Mouse (Mus musculus): ENCODE results near the gene Myo18a.

Gene Myo18a

DNA sequence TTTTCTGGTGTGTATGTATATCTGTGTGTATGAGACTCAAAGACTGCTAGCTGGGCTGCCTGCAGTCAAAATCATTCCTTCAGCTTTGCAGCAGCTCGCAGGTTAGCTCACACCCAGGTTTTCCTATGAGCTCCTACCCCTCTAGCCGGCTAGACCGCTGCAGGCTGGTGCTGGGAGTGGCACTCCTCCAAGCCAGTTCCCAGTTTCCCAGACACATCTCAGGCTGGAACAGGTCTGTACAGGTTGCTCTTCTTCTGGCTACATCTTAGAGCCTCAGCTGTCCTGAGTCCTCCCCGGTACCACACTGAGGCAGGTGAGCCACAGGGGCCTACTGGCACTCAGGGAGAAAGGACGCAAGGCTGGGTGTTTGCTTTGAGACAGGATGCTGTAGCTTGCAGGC lies 74.8 kb downstream of the Myo18a start:
- DNase-seq (ENCODE audit: low spot score), result no peak

DNA sequence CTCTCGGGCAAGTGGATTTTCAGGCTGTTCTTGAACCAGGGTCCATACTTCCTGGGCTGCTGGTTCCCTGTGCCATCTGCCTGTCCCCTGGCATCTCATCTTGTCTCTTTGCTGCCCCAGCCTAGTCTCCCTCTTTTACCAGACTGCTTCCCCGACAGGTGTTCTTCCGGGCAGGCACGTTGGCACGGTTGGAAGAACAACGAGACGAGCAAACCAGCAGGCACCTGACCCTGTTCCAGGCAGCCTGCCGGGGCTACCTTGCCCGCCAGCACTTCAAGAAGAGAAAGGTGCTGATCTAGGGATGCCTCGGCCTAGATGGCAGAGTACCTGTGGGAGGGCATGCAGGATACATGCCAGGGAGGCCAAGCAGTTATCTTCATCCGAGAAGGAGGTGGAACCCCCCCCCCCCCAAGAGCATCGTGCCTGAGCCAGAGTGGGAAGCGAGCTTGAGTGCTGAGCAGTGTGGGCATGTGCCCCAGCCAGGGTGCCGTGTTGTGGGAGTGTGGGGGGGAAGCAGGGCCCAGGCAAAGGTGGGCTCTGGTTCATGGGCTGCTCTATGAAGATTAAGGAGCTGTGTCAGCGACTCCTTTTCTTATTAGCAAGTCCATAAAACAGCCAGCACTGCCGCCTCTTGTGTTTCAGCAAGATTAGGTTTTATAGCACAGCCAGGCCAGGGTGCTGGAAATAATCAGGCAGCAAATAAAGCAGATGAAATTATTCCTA lies 77.6 kb downstream of the Myo18a start:
- no peak for DNase-seq (ENCODE audit: low spot score)

DNA sequence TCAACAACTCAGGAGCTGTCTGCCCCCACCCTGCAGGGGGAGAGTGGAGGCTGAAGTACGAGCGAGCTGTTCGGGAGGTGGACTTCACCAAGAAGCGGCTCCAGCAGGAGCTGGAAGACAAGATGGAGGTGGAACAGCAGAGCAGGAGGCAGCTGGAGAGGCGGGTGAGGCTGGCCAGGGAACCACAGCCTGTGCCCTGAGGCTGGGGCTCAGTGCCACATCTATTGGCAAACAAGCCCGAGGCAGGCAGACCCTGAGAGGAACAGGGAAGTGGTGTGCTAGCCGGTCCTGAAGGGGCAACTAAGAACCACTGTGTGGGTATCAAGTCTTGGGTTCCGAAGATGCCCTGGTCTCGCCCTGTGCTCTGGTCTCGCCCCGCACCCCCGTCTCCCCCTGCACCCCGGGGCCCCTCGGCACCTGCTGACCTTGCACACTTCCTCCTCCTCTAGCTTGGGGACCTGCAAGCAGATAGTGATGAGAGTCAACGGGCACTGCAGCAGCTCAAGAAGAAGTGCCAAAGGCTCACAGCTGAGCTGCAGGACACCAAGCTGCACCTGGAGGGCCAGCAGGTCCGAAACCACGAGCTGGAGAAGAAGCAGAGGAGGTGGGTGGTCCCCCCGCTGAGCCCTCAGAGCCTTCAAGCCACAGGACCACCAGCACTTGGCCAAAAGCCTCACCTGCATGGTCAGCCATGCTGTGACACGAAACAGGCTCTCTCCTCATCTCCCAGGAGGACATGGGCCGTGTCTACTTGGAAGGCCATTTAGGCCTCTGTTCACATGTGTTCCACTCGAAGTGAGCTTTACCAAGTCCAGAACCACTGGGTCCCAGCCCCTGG lies 80.2 kb downstream of the Myo18a start:
- DNase-seq (ENCODE audit: low spot score), result no peak

DNA sequence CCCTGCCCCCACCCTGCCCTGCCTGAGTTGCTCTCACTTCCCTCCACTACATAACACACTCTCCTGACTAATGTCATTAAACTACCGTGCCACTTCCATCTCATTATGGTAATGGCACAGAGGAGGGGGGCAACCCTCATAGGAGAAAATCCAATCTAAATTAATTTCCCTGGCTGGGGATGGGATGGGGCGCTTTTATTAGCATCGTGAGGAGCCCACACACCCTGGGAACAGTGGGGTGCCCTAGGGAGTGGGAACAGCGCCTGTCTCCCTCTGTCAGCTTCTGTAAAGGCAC lies 80.8 kb downstream of the Myo18a start:
- DNase-seq (ENCODE audit: low spot score), result no peak

DNA sequence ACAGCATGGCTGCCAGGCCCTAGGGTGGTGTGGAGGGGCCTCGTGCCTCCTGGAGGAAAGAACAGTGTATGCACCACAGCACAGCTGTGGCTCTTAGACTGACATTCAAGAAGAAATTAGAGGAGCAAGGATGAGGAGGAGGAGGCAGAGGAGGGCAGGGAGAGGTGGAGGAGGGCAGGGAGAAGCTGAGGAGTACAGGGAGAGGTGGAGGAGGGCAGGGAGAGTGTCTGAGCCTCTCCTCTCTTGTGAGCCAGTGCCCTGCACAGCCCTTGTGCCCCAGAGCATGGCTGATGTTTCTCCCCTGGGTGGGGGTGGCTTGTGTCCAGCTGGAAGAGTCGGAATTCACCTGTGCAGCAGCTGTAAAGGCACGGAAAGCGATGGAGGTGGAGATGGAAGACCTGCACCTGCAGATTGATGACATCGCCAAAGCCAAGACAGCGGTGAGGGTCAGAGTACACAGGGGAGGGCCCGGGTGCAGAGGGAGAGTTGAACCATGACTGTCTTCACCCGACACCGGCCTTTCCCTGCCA lies 84.6 kb downstream of the Myo18a start:
- DNase-seq (ENCODE audit: low spot score), result no peak

DNA sequence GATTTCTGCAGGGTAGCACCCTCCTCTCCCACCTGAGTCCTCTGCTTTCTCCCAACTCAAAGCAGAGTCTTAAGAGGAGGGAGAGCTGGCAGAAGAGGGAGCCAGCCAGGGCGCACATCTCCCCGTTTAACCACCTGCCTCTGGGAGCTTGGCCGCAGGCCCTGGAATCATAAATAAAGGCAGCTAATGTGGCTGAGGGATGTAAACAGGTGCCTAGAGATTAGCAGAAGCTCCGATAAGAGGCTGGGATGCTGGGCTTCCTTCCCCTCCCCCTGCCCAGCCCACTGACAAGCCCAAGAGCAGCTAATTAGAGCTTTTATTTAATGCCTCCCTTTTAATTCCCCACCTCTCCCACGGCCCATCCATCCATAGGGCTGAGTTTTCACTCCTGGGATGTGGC lies 85.1 kb downstream of the Myo18a start:
- no peak for DNase-seq (ENCODE audit: low spot score)

DNA sequence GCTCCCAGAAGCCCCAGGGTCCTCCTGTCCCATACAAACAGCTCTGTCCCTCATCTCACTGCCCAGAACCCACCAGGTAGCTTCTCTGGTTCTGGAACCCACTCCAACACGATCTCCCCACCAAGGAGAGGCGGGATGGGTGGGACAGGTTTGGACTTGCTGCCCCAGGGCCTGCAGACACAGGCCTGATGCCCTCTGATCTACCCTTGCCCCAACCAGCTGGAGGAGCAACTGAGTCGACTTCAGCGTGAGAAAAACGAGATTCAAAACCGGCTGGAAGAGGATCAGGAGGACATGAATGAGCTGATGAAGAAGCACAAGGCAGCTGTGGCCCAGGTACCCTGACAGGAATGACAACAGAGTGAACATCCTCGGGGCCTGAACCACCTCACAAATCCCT lies 86.1 kb downstream of the Myo18a start:
- no peak for DNase-seq (ENCODE audit: low spot score)

DNA sequence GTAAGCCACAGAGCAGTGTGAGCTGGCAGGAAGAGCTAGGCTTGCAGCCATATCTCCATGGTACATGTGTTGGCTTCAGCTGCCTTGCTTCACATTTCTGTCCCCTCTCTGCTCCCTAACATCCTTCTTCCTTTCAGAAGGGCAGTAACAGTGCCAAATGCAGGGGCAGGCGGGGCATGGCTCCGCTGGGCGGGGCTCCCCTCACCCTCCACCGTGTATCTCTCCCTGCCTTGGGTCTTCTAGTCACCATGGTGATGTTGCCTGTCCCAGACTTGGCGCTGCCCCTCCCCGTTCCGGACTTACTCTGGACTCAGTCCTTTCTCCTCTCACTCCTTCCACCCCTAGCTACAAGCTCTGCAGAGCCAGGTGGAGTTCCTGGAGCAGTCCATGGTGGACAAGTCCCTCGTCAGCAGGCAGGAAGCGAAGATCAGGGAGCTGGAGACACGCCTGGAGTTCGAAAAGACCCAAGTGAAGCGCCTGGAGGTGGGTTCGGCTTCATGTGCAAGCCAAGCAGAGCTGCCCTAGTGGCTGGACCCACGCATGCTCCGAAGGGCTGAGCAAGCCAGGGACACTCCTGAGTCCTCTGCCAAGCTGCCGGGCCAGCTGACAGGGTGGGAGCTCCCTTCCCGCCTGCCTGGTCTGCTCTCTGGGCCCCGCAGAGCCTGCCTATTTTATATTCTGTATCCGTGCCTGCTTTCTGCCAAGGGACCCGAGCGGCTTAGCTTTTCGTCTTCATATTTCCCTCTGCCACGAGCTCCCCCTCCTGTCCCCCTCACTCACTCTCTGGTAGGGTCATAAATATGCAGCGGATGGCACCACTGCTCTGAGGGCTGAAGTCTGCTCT lies 87.6 kb downstream of the Myo18a start:
- no peak for DNase-seq (ENCODE audit: low spot score)

DNA sequence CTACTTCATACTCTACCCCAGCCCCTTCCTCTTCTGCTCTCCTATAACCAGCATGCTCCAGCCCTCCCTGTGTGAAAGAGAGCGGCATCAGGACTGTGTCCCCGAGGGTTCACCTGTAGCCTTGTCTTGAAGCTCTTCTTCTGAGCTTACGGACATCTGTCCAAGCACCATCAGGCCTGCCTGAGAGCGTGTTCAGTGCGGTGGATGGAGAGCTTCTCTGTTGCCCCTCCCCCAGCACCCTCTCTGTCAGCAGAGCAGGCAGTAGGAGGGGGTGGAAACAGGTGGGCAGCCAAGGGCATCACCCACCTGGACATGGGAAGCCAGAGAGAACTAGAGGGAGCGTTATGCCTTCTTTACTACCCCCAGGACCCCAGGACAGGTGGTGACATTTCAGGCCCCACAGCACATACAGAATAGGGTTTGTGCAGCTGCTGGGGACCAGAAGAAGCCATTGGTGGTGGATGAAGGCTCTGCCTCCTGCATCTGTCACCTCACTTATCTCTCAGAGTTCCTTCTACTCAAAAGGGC lies 88.5 kb downstream of the Myo18a start:
- DNase-seq (ENCODE audit: low spot score), result no peak

DNA sequence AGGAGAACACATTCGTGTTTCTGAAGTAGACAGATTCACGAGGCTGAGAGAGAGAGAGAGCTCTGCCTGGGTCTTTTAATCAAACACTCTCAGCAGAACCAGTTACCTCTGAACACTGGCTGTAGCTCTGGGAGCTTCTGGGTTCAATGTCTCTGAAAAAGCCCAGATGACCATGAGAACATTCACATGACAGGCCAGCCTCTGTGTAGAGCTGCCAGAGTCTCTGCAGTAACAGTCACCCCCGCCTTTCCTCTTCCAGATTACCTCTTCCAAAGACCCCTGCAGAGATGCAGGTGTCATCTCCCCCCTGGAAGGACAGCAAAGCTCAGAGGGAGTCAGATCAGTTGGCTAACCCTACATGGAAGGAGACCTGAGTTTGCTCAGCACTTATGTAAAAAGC lies 89.1 kb downstream of the Myo18a start:
- no peak for DNase-seq (ENCODE audit: low spot score)

DNA sequence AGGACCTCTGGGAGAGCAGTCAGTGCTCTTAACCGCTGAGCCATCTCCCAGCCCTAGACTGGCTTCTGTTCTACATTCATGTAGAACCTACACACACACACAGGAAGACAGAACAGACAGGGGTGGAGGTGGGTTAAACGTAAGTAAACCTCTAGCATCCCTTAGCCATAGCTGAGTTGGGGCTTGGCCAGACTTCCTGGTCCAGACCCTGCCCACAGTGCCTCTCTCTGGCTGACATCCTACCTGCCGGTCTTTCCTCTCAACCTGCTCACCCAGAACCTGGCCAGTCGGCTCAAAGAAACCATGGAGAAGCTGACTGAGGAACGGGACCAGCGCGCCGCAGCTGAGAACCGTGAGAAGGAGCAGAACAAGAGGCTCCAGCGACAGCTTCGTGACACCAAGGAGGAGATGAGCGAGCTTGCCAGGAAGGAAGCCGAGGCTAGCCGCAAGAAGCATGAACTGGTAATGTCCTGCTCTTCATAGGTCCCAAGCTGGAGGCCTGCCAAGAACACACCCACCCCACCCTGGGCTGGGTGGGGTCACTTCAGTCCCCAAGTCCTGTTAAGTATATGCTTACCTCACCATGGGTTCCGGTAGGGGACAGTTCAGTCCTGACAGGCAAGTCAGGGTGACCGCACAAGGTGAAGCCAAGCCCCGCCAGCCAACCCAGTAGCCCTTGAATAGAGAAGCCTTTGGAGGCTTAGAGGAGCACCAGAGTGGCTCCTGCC lies 90.1 kb downstream of the Myo18a start:
- no peak for DNase-seq (ENCODE audit: low spot score)

DNA sequence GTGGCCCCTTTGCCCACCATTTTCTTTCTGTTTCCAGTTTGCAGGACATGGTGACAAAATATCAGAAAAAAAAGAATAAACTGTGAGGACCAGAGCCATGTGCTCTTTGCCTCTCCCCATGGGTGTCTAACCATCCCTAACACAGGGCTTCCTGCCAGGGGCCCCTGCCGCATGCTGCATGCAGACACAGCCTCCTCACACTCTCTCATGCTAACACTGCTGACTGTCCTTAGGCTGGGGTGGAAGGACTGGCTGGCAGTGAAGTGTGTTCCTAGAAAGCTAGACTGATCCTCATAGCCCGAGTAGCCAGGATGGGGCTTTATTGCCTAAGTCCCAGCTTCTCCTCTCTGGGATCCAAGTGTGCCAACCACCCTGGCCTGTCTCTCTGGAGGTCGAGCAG lies 91.6 kb downstream of the Myo18a start:
- DNase-seq (ENCODE audit: low spot score), result no peak

DNA sequence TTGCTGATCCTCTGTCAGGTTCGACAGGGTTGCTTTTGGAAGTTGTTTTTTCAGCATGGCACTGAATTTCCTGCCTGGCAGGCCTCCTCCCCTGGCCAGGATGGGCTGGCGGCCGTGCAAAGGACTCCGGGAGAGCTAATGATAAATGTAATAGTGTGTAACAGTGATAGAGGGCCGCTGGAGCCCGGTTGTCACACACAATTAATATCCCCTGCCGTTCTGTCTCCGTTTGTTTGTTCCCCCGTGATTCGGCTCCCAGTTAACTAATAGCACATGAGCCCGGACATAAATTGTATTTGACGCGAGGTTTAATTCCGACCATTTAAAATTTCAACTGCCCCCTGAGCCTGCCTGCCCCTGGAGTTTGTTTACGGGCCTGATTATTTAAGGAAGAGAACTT lies 92.3 kb downstream of the Myo18a start:
- DNase-seq (ENCODE audit: low spot score), result no peak

DNA sequence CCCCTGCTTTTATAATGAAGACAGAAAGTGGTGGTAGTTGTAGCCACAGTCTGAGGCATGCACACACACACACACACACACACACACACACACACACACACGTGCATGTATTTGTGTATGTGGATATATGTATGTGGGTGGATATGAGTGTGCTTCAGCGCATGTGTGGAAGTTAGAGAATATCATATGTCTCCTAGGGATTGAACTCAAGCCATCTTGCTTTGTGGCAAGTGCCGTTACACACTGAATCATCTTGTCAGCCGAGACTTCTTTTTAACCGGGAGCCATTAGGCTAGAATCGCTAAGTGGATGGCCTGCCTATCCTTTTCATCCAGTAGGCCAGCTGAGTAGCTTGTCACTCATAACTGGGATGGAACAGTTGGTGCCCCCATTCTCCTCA lies 94.0 kb downstream of the Myo18a start:
- no peak for DNase-seq (ENCODE audit: low spot score)

DNA sequence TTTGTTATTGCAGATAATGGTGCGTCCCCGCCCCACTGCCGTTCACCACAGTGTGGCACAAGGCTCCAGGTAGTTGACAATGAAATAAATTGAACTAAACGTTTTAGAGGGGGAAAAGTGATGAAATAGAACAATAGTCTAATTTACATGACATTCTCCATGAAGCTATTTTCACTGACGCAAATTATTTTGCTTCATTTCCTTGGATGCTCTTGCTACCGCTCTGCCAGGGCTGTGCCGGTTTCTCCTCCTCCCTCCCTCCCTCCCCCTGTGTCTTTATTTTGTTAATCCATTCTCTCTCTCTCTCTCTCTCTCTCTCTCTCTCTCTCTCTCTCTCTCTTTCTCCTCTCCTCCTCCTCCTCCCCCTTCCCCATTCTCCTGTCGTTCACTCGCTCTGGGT lies 95.5 kb downstream of the Myo18a start:
- DNase-seq (ENCODE audit: low spot score), result no peak

DNA sequence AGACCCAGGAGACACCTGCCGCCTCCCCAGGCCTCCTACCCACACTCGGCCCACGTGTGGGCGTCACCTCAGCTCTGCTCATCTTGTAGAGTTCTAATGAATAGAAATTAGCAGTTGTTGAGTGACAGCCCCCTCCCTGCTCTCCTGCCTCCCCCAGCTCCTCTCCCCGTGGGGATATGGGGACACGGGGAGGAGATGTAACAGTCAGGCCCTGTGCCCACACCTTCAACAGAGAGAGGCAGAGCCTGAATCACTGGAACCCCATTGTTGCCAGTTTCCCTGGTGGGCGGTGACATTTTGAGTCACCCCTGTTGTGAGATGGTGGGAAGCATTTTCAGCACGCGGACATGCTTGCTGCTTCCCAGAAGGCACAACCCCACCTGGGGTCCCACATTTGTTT lies 97.9 kb downstream of the Myo18a start:
- DNase-seq (ENCODE audit: low spot score), result no peak

DNA sequence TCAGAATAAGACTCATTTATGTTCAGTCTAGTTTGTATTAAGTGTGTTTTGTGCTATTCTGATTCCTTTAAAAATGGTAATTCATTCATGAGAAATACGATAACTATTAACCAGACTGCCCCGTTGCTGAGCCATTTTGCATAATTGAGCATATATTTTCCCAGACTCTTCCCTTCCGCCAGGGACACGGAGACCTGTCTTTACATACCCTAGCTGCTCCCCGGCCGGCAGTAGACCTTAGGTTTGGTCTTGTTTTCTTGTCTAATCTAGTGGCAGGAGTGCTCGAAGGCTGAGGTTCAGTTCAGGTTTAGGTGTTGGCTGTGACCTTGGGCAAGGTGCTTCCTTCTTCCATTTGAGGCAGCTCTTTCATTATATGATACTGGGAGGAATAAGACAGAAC lies 99.8 kb downstream of the Myo18a start:
- no peak for DNase-seq (ENCODE audit: low spot score)

DNA sequence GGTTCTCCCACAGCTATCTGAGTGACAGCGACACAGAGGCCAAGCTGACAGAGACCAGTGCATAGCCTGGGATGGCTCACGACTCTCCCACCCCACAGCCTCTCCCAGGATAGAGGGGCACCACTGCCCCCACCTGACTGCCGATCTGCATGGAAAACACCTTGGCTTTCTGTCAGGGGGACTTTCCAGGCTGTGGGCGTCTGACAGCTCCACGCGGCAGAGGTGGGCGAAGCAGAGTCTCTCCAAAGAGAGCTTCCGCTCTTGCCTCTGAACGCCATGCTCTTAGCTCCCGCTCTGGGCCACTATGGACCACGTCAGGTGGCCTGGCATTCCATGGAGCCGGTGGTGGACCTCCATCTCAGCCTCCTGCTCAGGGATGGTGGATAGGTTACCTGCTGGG lies 101.7 kb downstream of the Myo18a start:
- DNase-seq (ENCODE audit: low spot score), result no peak

DNA sequence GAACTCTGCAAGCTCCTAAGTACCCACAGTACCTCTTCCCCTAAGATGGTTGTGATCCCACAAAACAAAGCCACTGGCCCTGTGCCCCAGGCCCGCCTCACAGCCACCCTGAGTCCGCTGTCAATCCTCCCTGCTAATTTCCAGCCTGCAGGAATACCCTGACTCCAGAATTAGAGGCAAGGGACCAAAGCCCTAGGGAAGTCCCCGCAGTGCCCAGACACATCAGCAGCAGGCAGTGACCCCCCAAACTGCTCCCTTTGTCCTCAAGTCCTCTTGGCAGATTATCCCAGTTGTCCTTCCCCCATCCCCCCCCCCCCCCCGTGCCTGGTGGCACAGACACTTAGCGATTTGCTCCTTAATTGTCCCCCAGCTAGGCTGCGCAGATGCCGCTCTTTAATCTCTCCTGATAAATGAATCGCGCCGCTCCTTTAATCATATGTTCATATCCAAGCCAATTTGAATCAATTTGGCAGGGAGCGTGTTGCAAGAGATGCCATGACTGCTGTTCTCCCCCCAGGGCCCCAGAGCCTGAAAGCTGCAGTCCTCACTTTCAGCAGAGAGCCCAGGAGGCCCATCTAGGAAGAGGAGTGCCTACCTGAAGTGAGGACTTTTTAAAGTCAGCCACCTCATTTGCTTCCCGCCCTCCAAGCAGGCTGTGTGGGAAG lies 104.5 kb downstream of the Myo18a start:
- no peak for DNase-seq (ENCODE audit: low spot score)

DNA sequence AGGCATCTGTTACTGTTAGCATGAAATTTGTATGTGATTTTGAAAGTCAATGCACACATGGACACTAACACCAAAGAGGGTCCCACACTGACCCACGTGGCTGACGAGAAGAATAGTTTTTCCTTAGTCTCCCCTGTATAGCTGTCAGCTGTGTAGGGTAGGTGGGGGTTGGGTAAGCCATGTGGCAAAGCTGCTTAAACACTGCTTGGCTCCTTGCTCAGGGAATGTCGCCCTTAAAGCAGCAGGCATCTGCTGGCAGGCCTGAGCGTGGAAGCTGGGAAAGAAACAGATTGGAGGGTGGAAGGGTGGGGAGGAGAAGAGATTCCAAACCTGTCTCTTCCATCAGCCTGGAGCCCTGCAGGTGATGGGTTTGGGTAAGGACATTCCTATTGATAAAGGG lies 108.4 kb downstream of the Myo18a start:
- no peak for DNase-seq (ENCODE audit: low spot score)

DNA sequence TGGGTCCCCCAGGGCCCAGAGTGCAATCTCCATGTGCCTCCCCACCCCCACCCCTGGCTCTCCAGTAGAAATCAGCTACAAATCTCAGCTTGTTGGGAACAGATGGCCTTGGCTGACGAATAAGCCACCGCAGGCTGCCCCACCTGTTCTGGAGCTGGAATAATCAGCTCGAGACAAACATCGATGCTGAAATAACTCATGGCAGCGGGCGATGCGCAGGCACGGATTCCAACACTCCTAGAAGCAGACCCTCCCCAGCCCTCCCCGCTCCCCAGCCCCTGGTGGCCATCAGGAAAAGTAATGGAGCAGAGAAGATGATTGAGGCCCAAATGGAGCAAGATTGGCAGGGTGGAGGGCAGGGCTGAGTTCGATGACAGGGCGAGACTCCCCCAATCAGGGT lies 109.2 kb downstream of the Myo18a start:
- DNase-seq (ENCODE audit: low spot score), result no peak

Data from urinary bladder, postnatal 10 days (tissue).